Mouse (Mus musculus): ENCODE results near the gene Akap6.

DNA sequence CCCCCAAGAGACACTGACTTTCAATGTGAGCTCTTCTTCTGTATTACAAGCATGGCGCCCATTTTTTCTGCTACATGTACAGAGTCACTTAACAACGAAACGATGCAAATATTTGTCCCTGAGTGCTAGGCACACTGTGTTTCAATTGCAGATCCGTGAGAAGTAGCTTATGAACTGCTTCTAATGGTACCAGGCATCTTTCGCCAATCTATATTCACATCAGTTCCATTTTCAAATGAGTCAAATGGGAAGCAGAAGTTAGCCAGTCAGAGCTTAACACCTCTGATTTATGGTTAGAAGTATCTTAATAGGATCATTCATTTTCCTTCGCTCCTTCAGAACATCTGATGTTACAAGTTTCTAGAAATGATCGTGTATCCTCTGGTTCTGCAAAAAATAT lies 492.3 kb downstream of the Akap6 start:
- TF ChIP-seq CHD2 (IDR thresholded peaks at IDR 0.05; ENCODE audit: low read depth, low read length) (no peak), HCFC1 (IDR thresholded peaks at IDR 0.05; ENCODE audit: borderline replicate concordance, insufficient read depth, low read length) (no peak), ZC3H11A (IDR thresholded peaks at IDR 0.05; ENCODE audit: borderline replicate concordance, low read depth, low read length) (no peak), ZNF384 (IDR thresholded peaks at IDR 0.05; ENCODE audit: low read depth, low read length) (no peak)
